In genomic region chr10:20669467-20669866, GRCm38 (mm10) we compare ENCODE assay signal across 14 mouse cellular contexts. TPM values are rescaled to one million over a fixed set of nuclear protein-coding genes. Genes with fewer than 3 reads are reported as not detected.
DNase-seq lines count a peak whose midpoint lies in the region; ATAC-seq and TF ChIP-seq lines count a peak whose summit lies in the region.
"Had no signal": no experiment of that assay in that cellular context is flagged by ENCODE, and none has a peak within 500 bp of the region (broad histone marks: within the 10 kb centered on the region; RNA-seq: fewer than 3 reads in every experiment).

No protein-coding gene starts in this region.

- H3K4me1 ChIP-seq in midbrain, embryonic 10.5 days = peaks cover 11% of the 10 kb centered on the region
- H3K4me1 ChIP-seq in midbrain, embryonic 11.5 days (ENCODE audit: control insufficient read depth, insufficient read depth, low read length) = no peaks in the 10 kb centered on the region; the same call in 1 of the 2 replicates
- no peaks in the 10 kb centered on the region for H3K4me1 ChIP-seq in forebrain, postnatal 0 days (ENCODE audit: insufficient read depth)
- peaks cover 9% of the 10 kb centered on the region for H3K4me1 ChIP-seq in olfactory bulb, adult 2 months (ENCODE audit: control insufficient read depth, insufficient read depth, low read length)

- H3K4me2 ChIP-seq in midbrain, embryonic 11.5 days = no peak overlapping the region
- no peak overlapping the region for H3K4me2 ChIP-seq in forebrain, postnatal 0 days (ENCODE audit: low read depth)

- intact Hi-C loops in heart, postnatal 14 days (cut with DNase I) = no loop called here

- no peak for TF ChIP-seq CTCF in forebrain, postnatal 0 days (IDR thresholded peaks at IDR 0.05; ENCODE audit: low read depth)
- no peak for TF ChIP-seq CTCF in olfactory bulb, adult 2 months (IDR thresholded peaks at IDR 0.05; ENCODE audit: insufficient read depth, low read depth, low read length)

- no peaks in the 10 kb centered on the region for H3K36me3 ChIP-seq in midbrain, embryonic 10.5 days
- no peaks in the 10 kb centered on the region for H3K36me3 ChIP-seq in midbrain, embryonic 11.5 days (ENCODE audit: control insufficient read depth, insufficient read depth, low read length)
- no peaks in the 10 kb centered on the region for H3K36me3 ChIP-seq in forebrain, postnatal 0 days (ENCODE audit: insufficient read depth)
- H3K36me3 ChIP-seq: G1E had no signal

- H3K4me3 ChIP-seq in midbrain, embryonic 10.5 days = no peak overlapping the region
- no peak overlapping the region for H3K4me3 ChIP-seq in midbrain, embryonic 11.5 days (ENCODE audit: low read depth, low read length)
- H3K4me3 ChIP-seq in forebrain, postnatal 0 days (ENCODE audit: low read depth, low read length) = no peak overlapping the region
- H3K4me3 ChIP-seq in olfactory bulb, adult 2 months (ENCODE audit: insufficient read depth, low read depth, low read length) = no peak overlapping the region; the same call in 1 of the 2 replicates

- DNase-seq in heart, adult 11 months = peak; percentile 25
- no peak for DNase-seq in heart, postnatal 14 days
- DNase-seq in midbrain, embryonic 10.5 days (ENCODE audit: low spot score) = no peak
- no peak for DNase-seq in midbrain, embryonic 11.5 days (ENCODE audit: low spot score, missing footprints)
- DNase-seq in forebrain, postnatal 0 days = peak; percentile 29
- DNase-seq in kidney, postnatal 14 days = no peak
- DNase-seq in heart, adult 18-20 months = no peak
- DNase-seq: cerebellum, adult 9-10 months; gastrocnemius, postnatal 14 days; kidney, adult 11 months; lung, postnatal 14 days; thymus, postnatal 14 days had no signal

- TF ChIP-seq POLR2A in olfactory bulb, adult 2 months (IDR thresholded peaks at IDR 0.05; ENCODE audit: insufficient read depth, low read depth, low read length) = no peak

- no peaks in the 10 kb centered on the region for H3K27me3 ChIP-seq in midbrain, embryonic 10.5 days (ENCODE audit: low read depth, poor library complexity, severe bottlenecking)
- H3K27me3 ChIP-seq in midbrain, embryonic 11.5 days (ENCODE audit: control insufficient read depth, insufficient read depth, low read length) = no peaks in the 10 kb centered on the region
- H3K27me3 ChIP-seq in forebrain, postnatal 0 days (ENCODE audit: insufficient read depth, low read length) = no peaks in the 10 kb centered on the region

- no peak overlapping the region for H3K9ac ChIP-seq in midbrain, embryonic 11.5 days (ENCODE audit: low read length)
- H3K9ac ChIP-seq in forebrain, postnatal 0 days = no peak overlapping the region

- no peaks in the 10 kb centered on the region for H3K9me3 ChIP-seq in midbrain, embryonic 10.5 days (replicated peaks)
- H3K9me3 ChIP-seq in midbrain, embryonic 11.5 days (ENCODE audit: control insufficient read depth, low read length) = no peaks in the 10 kb centered on the region
- H3K9me3 ChIP-seq in forebrain, postnatal 0 days (ENCODE audit: low read length) = no peaks in the 10 kb centered on the region
- H3K9me3 ChIP-seq: G1E had no signal

- H3K27ac ChIP-seq in midbrain, embryonic 10.5 days (replicated peaks) = peak overlapping the region; percentile 68; the same call in 1 of the 2 replicates
- no peak overlapping the region for H3K27ac ChIP-seq in midbrain, embryonic 11.5 days (ENCODE audit: low read depth, low read length)
- H3K27ac ChIP-seq in forebrain, postnatal 0 days (ENCODE audit: low read depth, low read length) = no peak overlapping the region
- peak overlapping the region; percentile 67 for H3K27ac ChIP-seq in olfactory bulb, adult 2 months (ENCODE audit: insufficient read depth, low read depth, low read length)

- WGBS in midbrain, embryonic 10.5 days = 87% methylated on average over 10 of the region's 10 CpGs
- 78% methylated on average over 10 of the region's 10 CpGs for WGBS in midbrain, embryonic 11.5 days
- whole genome bisulfite sequencing in forebrain, postnatal 0 days = 45% methylated on average over 10 of the region's 10 CpGs
- WGBS in olfactory bulb, adult 2 months = 62% methylated on average over 10 of the region's 10 CpGs

- ATAC-seq in midbrain, embryonic 11.5 days (ENCODE audit: low FRiP score) = no peak
- ATAC-seq in forebrain, postnatal 0 days = peak; percentile 90

RNA-seq across cellular contexts. Expression of gene Pde7b, which starts 55.4 kb away (rescaled TPM):
- 10 to 100 TPM; 65.2 to 67.0 TPM for total RNA-seq in heart, postnatal 14 days (2021)
- 1.00 and 1.6 TPM in 2 replicates for polyA plus RNA-seq in midbrain, embryonic 10.5 days (2016; fragmentation: Nextera tagmentation; extraction: Ambion mirVana)
- polyA plus RNA-seq in midbrain, embryonic 11.5 days (2014; fragmentation: Nextera tagmentation; extraction: Ambion mirVana) = 1.1 and 1.6 TPM in 2 replicates
- 8.7 and 9.4 TPM in 2 replicates for total RNA-seq in forebrain, postnatal 0 days (2014; rRNA removed)
- polyA plus RNA-seq in forebrain, postnatal 0 days (2015; fragmentation: Nextera tagmentation; extraction: Ambion mirVana) = 0.88 and 2.4 TPM in 2 replicates
- not detected in 2 replicates for polyA plus RNA-seq in olfactory bulb, adult 2 months (2012; ENCODE audit: insufficient read depth, insufficient read length, low replicate concordance, missing spikeins)
- total RNA-seq in heart, adult 18-20 months (2021) = 10 to 100 TPM; 48.3 to 55.4 TPM
- polyA plus RNA-seq: G1E had no signal

Comparison
In these comparisons a context has a peak if more than half of its experiments do, and no peak if none do; other contexts are left out.
1. DNase-seq: peak in heart, adult 11 months (single experiment) and forebrain, postnatal 0 days (single experiment); none in heart, postnatal 14 days (0 of 2), midbrain, embryonic 10.5 days (single experiment), midbrain, embryonic 11.5 days (single experiment), kidney, postnatal 14 days (single experiment) and heart, adult 18-20 months (0 of 2).
2. H3K27ac ChIP-seq: peak in midbrain, embryonic 10.5 days (single experiment) and olfactory bulb, adult 2 months (single experiment); none in midbrain, embryonic 11.5 days (single experiment) and forebrain, postnatal 0 days (single experiment).